ENCODE assay signal across 8 mouse cellular contexts in the genomic region with DNA sequence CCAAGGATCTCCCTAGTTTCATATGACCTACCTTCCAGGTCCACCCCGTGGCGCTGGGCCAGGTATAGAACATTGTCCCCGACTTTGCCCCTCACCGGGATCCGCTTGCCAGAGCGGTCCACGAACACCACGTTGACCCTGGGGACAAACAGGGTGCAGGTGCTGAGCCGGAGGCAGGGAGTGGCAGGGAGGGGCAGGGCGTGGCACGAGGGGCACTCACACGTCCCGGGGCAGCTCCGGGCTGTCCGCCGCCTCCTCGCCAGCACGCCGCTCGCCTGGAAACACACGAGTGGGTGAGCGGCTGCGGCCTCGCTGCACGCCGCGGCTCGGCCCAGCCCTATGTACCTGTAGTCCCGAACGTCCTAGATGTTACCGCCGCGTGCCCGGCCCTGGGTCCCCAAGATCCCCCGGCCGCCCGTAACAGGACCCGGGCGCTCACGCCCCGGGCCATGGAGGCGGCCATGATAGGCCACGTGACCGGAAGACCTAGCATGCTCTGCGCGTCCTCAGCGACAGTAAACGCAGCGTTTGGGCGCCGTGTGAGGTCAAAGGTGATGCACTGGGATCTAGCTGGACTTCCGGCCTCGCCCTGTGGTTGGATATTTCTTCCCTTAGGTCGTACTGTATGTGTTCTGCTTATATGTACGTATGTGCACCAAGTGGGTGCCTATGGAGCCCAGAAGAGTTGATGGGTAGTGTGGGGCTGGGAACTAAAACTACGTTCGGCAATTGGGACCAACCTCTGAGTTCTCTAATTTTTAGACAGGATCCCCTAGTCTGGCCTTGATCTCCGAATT. TPM values are rescaled to one million over a fixed set of nuclear protein-coding genes. Genes with fewer than 3 reads are reported as not detected.
DNase-seq lines count a peak whose midpoint lies in the region; ATAC-seq lines count a peak whose summit lies in the region.

A gene (minus strand): TSS at position 53 of the 797 bp plus-strand sequence.
A gene (minus strand): TSS at position 571 of the 797 bp plus-strand sequence.

- peaks cover 52% of the 10 kb centered on the region for H3K36me3 ChIP-seq in intestine, embryonic 14.5 days (ENCODE audit: control insufficient read depth, insufficient read depth, low read length)

- H3K9ac ChIP-seq in intestine, embryonic 14.5 days (ENCODE audit: low read length) = peak within 1 kb of the TSS; percentile 88

- peak within 1 kb of the TSS; percentile 82 for H3K4me2 ChIP-seq in intestine, embryonic 14.5 days (ENCODE audit: low read length)

- intact Hi-C loops in gastrocnemius, postnatal 14 days (cut with DNase I; ENCODE audit: low total_unique reads) = no loop called here
- intact Hi-C loops in left cerebral cortex, postnatal 14 days (cut with DNase I) = loop anchor here (2.0 kb wide), 1 partner anchor 40 kb away; a partner anchor contains a TSS

- H3K9me3 ChIP-seq in intestine, embryonic 14.5 days (ENCODE audit: control insufficient read depth, low read length) = no peaks in the 10 kb centered on the region

- H3K4me1 ChIP-seq in intestine, embryonic 14.5 days (replicated peaks; ENCODE audit: control insufficient read depth, insufficient read depth, low read length) = 0 out of 2 replicates have a peak, but pooled peaks cover 6% of the 10 kb centered on the region

- peak; percentile 94 for ATAC-seq in intestine, embryonic 14.5 days (replicated peaks; ENCODE audit: low FRiP score, low TSS enrichment, low read depth)

- H3K27ac ChIP-seq in intestine, embryonic 14.5 days (ENCODE audit: low read depth) = peak within 1 kb of the TSS; percentile 70

- no peaks in the 10 kb centered on the region for H3K27me3 ChIP-seq in intestine, embryonic 14.5 days (replicated peaks; ENCODE audit: control insufficient read depth, insufficient read depth, low read length)

- peak within 1 kb of the TSS; percentile 92 for H3K4me3 ChIP-seq in intestine, embryonic 14.5 days (ENCODE audit: low read depth, low read length)

- DNase-seq in adipocyte (ENCODE audit: low spot score) = peak; percentile 92
- DNase-seq in embryo, embryonic 10 days (ENCODE audit: low spot score) = peak; percentile 98
- peak; percentile 89 for DNase-seq in gastrocnemius, postnatal 14 days
- DNase-seq in intestine, embryonic 14.5 days (ENCODE audit: low spot score) = peak; percentile 89
- DNase-seq in left cerebral cortex, postnatal 14 days (ENCODE audit: low spot score in 2 of 2) = peak; percentile 93 to 94
- DNase-seq in mesoderm, embryonic 11.5 days (ENCODE audit: low read depth, low spot score) = peak; percentile 92
- peak; percentile 92 for DNase-seq in right cerebral cortex, postnatal 36 days (ENCODE audit: low spot score in 2 of 2)
- peak; percentile 91 for DNase-seq in yolk sac, embryonic 10.5 days (ENCODE audit: low spot score)

- WGBS in intestine, embryonic 14.5 days = 2% methylated on average over 57 of the region's 58 CpGs

RNA-seq across cellular contexts. Expression of the first gene that starts in this region (rescaled TPM):
- under 1 TPM in 1 of 2 experiments, not detected in 1; 0.13 TPM for total RNA-seq in gastrocnemius, postnatal 14 days (2021)
- 0.20 and 0.74 TPM in 2 replicates for polyA plus RNA-seq in intestine, embryonic 14.5 days (2014; fragmentation: Nextera tagmentation; extraction: Ambion mirVana)
- total RNA-seq in left cerebral cortex, postnatal 14 days (2021) = under 1 TPM; 0.72 to 0.90 TPM

RNA-seq across cellular contexts. Expression of the second gene that starts in this region (rescaled TPM):
- 10 to 100 TPM; 25.5 to 26.5 TPM for total RNA-seq in gastrocnemius, postnatal 14 days (2021)
- polyA plus RNA-seq in intestine, embryonic 14.5 days (2014; fragmentation: Nextera tagmentation; extraction: Ambion mirVana) = 71.4 and 74.4 TPM in 2 replicates
- 10 to 100 TPM; 54.8 to 55.0 TPM for total RNA-seq in left cerebral cortex, postnatal 14 days (2021)

Comparison
In these comparisons a context has a peak if more than half of its experiments do, and no peak if none do; other contexts are left out.
1. Peak in every context shown above with its lines: DNase-seq, ATAC-seq, H3K4me3 ChIP-seq and H3K27ac ChIP-seq.